Mouse (Mus musculus) heart, adult 2 months (tissue): ENCODE data around the gene Foxo1.

Experiments
- CTCF ChIP-seq: fragments of 200-600 bp; IDR thresholded peaks from 2 replicates; pipeline ENCODE4 v1.8.1; 2022; ENCODE audit warnings: antibody characterized with exemption, mild to moderate bottlenecking, moderate library complexity
- POLR2A ChIP-seq: fragments of 200-500 bp; IDR thresholded peaks from 2 replicates; pipeline ENCODE4 v1.6.1; 2011; ENCODE audit warnings: mild to moderate bottlenecking, low read depth, low read length, control low read depth; ENCODE audit not compliant: insufficient read depth

DNA sequence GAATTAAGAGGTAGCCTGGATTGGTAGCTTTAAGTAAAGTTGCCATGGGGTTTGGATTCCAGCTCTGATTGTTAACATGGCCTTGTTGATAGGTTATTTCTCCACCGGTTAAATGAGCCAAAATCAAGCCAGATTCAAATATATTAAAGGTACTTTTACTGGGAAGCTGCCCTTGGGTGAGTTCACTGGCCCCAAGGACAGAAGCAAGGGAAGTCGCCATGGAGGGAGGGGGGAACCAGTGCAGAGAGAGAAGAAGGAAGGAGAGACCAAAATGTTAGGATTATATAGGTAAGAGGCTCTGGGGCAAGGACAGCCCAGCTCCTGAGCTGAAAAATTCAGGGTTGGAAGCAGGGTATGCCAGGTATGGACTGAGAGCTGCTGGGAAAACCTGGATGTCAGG lies 13.6 kb upstream of the Foxo1 start:
- no peak for TF ChIP-seq CTCF
- TF ChIP-seq POLR2A: no peak
